Mouse (Mus musculus) inflammation-experienced regulatory T-cells, adult 16 weeks (primary cell): ENCODE data around the gene Vmn1r62. TPM values are rescaled to one million over a fixed set of nuclear protein-coding genes. Genes with fewer than 3 reads are reported as not detected.

Experiments
- polyA plus RNA-seq: library from polyadenylated mRNA; unstranded; fragments of 100-300 nt; shearing (Covaris generic); gene quantifications from one replicate; pipeline ENCODE4 v1.2.1, GENCODE M21; 2017

Vmn1r62 gene
- not detected for polyA plus RNA-seq

DNA sequence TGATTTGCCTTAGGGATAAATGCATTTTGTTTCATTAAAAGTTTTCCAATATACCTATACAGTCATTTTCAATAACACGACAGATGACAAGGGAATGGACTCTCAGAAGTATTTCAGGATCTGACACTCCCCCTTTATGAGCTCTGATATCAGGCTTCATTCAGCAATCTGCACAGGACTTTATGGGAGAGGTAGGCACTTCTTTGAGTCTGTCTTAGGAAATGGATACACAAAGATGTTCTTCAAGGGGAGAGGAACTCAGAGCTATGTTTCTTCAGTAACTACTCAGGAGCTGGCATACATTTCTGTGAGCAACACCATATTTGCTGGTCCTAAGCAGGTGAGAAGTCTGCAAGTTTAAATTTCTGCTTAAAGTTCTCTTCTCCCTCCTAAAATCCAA is at the start of gene Vmn1r62:
Gene Vmn1r62 (plus strand): TSS at position 301 of the 400 bp plus-strand sequence.

Other genes starting within 250 kb of the Vmn1r62 start
- not detected for gene Vmn1r59, start 216.9 kb upstream of the Vmn1r62 start, polyA plus RNA-seq
- not detected for gene Vmn2r28, start 179.7 kb upstream of the Vmn1r62 start, polyA plus RNA-seq
- not detected for gene Vmn1r60, start 126.3 kb upstream of the Vmn1r62 start, polyA plus RNA-seq
- 0.06 TPM for gene Vmn1r61, start 60.3 kb upstream of the Vmn1r62 start, polyA plus RNA-seq
- not detected for gene Vmn1r63, start 131.8 kb downstream of the Vmn1r62 start, polyA plus RNA-seq
- not detected for gene Vmn1r64, start 210.9 kb downstream of the Vmn1r62 start, polyA plus RNA-seq